Mouse (Mus musculus): ENCODE data around the gene Foxp1. TPM values are rescaled to one million over a fixed set of nuclear protein-coding genes. Genes with fewer than 3 reads are reported as not detected.

Foxp1 gene
- total RNA-seq, 4 experiments from 2014 or later = 143 to 189 (median 162) TPM

- DNase-seq (ENCODE audit: low spot score in 2 of 2) = no peak
Measured at GRCm38 (mm10) chr6:99217846-99218245, 304.7 kb downstream of the Foxp1 start.

- DNase-seq (ENCODE audit: low spot score in 2 of 2) = no peak
Measured at GRCm38 (mm10) chr6:99217155-99217554, 305.4 kb downstream of the Foxp1 start.

GRCm38 (mm10) chr6:99212461-99212860, 310.1 kb downstream of the Foxp1 start:
- DNase-seq (ENCODE audit: low spot score in 2 of 2) = no peak

GRCm38 (mm10) chr6:99211663-99212333, 310.7 kb downstream of the Foxp1 start:
- DNase-seq (ENCODE audit: low spot score in 2 of 2) = no peak

- DNase-seq (ENCODE audit: low spot score in 2 of 2) = no peak
Measured at GRCm38 (mm10) chr6:99210161-99210560, 312.4 kb downstream of the Foxp1 start.

GRCm38 (mm10) chr6:99207226-99207885, 315.2 kb downstream of the Foxp1 start:
- DNase-seq (ENCODE audit: low spot score in 2 of 2) = no peak

GRCm38 (mm10) chr6:99206437-99206870, 316.1 kb downstream of the Foxp1 start:
- no peak for DNase-seq (ENCODE audit: low spot score in 2 of 2)

GRCm38 (mm10) chr6:99205587-99206436, 316.7 kb downstream of the Foxp1 start:
- DNase-seq (ENCODE audit: low spot score in 2 of 2) = no peak

GRCm38 (mm10) chr6:99204780-99205586, 317.5 kb downstream of the Foxp1 start:
- no peak for DNase-seq (ENCODE audit: low spot score in 2 of 2)

GRCm38 (mm10) chr6:99204052-99204779, 318.3 kb downstream of the Foxp1 start:
- no peak for DNase-seq (ENCODE audit: low spot score in 2 of 2)

- DNase-seq (ENCODE audit: low spot score in 2 of 2) = no peak
Measured at GRCm38 (mm10) chr6:99203231-99203630, 319.3 kb downstream of the Foxp1 start.

GRCm38 (mm10) chr6:99202781-99203180, 319.7 kb downstream of the Foxp1 start:
- no peak for DNase-seq (ENCODE audit: low spot score in 2 of 2)

- DNase-seq (ENCODE audit: low spot score in 2 of 2) = peak in 1 of 2 experiments; percentile 19
Measured at GRCm38 (mm10) chr6:99201271-99201705, 321.2 kb downstream of the Foxp1 start.

GRCm38 (mm10) chr6:99200656-99201055, 321.9 kb downstream of the Foxp1 start:
- no peak for DNase-seq (ENCODE audit: low spot score in 2 of 2)

- DNase-seq (ENCODE audit: low spot score in 2 of 2) = no peak
Measured at GRCm38 (mm10) chr6:99199277-99199676, 323.2 kb downstream of the Foxp1 start.

GRCm38 (mm10) chr6:99193697-99194096, 328.8 kb downstream of the Foxp1 start:
- DNase-seq (ENCODE audit: low spot score in 2 of 2) = no peak

- DNase-seq (ENCODE audit: low spot score in 2 of 2) = no peak
Measured at GRCm38 (mm10) chr6:99191636-99192137, 330.8 kb downstream of the Foxp1 start.

- no peak for DNase-seq (ENCODE audit: low spot score in 2 of 2)
Measured at GRCm38 (mm10) chr6:99191041-99191635, 331.4 kb downstream of the Foxp1 start.

- DNase-seq (ENCODE audit: low spot score in 2 of 2) = no peak
Measured at GRCm38 (mm10) chr6:99189967-99190366, 332.6 kb downstream of the Foxp1 start.

Measured in left cerebral cortex, adult 8-10 months (tissue).